Mouse (Mus musculus): Measurements from ENCODE around the gene Gprin1.

Gprin1 gene

DNA sequence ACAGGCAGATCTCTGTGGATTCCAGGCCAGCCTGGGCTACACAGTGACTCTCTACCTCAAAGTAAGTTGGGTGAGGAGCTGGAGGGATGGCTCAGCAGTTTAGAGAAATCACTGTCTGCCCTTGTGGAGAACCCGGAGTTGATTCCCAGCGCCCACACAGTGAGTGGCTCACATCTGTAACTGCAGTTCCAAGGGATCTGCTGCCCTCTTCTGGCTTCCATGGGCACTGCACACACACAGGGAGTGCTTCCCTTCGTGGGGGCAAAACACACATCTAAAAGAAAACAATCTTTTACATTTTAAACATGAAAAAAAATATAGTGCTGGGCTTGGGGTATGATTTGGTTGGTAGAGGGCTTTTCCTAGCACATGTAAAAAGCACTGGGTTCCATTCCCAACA lies 26.5 kb downstream of the Gprin1 start:
- DNase-seq (ENCODE audit: low read depth): no peak

GRCm38 (mm10) chr13:54716916-54717315 lies 32.8 kb downstream of the Gprin1 start:
- DNase-seq (ENCODE audit: low read depth): peak; percentile 69

DNA sequence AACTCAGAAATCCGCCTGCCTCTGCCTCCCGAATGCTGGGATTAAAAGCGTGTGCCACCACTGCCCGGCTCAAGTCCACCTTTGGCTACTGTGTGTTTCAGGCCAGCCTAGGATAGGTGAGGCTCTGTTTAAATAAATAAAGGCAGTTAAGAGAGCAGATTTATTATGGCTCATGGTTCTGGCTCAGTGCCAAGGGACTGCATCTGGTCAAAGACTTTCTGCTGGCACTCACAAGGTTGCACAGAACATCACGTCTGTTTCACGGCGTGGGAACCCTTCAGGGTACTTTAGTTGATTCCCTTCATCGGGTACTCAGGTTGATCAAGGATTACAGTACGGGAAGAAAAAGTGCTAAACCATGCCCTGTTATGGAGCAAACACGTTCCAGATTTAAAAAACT lies 34.7 kb downstream of the Gprin1 start:
- DNase-seq (ENCODE audit: low read depth): no peak

GRCm38 (mm10) chr13:54714393-54714792 lies 35.3 kb downstream of the Gprin1 start:
- DNase-seq (ENCODE audit: low read depth): no peak

DNA sequence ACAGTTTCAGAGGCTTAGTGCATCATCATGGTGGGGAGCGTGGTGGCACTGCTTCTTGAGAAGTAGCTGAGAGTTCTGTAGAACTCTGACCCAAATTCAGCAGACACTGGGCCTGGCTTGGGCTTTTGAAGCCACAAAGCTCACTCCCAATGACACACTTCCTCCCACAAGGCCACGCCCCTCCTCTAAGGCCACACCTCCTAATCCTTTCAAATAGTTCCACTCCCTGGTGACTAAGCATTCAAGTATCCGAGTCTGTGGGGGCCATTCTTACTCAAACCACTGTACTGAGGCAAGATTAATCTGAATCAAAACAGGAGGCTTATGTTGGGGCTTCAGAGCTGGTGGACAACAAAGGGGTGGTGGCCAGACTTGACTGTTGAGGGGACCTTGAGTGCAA lies 38.8 kb downstream of the Gprin1 start:
- DNase-seq (ENCODE audit: low read depth): no peak

DNA sequence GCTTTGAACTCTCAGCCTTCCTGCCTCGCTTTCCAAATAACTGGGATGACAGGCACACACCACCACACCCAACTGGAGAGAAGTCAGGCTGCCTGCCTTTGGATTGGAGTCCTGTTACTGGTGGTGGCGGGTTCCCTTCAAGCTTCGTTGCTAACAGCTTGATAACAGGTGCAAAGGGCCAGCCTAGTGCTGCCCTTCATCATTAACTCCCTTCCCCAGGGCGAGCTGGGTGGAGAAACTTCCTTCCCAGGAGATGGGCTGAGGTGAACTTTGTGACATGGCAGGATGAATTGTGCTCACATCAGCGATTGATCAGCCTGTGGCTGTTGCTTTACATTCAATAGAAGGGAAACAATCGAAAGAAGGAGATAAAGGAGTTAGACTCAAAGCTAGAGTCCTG lies 44.8 kb downstream of the Gprin1 start:
- no peak for DNase-seq (ENCODE audit: low read depth)

DNA sequence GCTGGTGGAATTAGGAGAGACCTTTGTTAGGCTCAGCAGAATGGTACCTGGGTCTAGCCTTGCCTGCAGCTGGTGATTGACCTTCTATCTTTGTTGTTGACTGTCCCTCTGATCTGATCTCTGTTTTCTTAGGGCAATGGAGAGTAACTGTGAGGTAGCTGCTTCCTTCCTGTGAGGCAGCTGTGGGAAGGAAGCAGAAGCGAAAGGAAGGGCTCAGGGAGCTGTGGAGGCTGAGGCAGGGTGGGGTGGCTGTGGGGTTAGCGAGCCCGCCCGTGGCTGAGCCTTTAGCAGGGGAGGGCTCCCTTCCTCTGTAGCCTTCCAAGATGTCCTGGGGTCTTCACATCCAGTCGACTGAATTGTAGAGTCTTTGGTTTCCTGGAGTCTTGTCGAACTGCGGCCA lies 47.2 kb downstream of the Gprin1 start:
- DNase-seq (ENCODE audit: low read depth): no peak

GRCm38 (mm10) chr13:54701243-54701642 lies 48.4 kb downstream of the Gprin1 start, which contains the start of gene Cdhr2:
TSS of gene Cdhr2 (plus strand) at chr13:54701461.
- DNase-seq (ENCODE audit: low read depth): no peak

DNA sequence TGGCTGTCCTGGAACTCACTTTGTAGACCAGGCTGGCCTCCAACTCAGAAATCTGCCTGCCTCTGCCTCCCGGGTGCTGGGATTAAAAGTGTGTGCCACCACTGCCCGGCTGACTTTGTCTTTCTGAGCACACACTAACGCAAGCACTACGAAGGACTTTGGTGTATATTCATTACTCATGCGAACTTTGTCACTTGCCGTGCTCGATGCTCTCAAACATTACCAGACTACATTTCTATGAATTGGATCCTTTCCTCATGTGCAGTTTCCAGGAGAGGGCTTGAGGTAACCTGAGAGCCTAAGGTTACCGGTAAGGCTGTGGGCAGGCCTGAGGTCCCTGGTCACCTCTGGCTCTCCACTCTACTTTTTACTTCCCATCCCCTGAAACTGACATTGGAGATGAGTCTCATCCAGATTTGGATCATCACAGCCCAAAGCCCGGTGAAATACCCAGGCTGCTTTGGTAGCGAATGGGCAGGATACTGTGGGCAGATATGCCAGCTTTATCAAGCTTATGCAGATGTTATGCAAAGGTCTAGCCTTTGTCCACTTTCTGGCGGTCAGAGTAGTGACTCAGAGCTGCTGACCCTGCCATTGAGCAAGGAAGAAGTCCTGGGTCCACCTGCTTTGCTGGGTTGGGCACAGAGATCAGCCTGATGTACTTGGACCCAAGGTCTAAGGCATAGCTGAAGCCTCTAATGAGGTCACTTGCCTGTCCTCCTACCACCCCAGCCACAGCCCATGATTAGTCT lies 54.0 kb downstream of the Gprin1 start:
- no peak for DNase-seq (ENCODE audit: low read depth)

GRCm38 (mm10) chr13:54694348-54695060 lies 55.2 kb downstream of the Gprin1 start:
- DNase-seq (ENCODE audit: low read depth): no peak

DNA sequence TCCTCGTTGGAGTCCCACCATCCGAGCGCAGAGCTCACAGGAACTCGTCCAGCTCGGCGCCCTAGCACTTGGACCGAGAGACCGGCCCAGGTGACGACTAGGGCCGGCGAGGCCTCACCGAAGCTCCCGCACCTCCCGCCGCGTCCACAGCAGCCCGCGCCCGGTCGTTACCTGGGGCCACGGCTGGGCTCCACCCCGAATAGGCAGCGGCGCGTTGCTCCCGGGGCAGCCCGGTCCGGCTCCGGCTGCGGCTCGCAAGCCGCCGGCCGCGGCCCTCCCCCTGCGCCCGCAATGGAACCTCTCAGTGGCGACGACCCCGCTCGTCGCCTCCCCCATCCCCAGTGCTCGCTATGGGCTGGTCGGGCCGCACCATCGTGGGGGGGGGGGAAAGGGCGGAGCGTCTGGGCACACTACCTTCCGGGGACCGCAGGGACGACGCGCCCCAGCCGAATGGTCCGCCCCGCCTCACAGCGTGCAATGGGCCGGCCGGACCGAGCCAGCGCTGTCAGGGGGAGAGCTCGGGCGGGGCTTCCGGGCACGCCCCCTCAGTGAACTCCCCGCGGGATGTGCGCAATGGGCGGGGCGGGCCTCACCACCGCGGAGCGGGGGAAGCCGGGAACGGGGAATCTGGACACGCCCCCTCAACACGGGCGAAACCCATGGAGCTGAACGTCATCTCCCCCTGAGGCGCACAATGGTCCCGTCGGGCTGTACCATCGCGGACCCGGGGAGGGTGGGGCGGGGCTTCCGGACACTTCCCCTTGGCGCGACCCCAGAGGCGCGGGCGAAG lies 55.9 kb downstream of the Gprin1 start, which contains the start of gene Rnf44:
Rnf44 (minus strand) TSS at position 350 of the 790 bp plus-strand sequence.
- peak; percentile 100 for DNase-seq (ENCODE audit: low read depth)

- no peak for DNase-seq (ENCODE audit: low read depth)
Observed at GRCm38 (mm10) chr13:54692711-54693557, 56.7 kb downstream of the Gprin1 start.

DNA sequence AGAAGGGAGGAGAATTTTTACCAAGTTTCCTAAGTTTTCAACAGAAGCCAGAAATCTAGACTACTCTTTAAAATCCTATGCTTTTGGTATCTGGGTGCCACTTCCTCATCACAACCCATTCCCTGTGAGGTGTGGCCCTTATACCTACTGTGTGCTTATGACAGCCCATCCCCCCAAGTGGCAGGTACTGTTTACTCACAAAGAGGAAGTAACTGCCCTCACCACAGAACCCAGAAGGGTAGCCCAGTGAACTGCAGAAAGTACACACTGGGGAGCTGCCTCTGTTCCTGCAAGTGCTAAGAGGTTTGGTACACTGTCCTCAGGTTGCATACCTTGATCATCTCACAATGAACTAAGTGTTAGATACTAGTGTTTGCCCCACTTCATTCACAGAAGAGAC lies 57.9 kb downstream of the Gprin1 start:
- no peak for DNase-seq (ENCODE audit: low read depth)

GRCm38 (mm10) chr13:54690151-54690740 lies 59.4 kb downstream of the Gprin1 start:
- no peak for DNase-seq (ENCODE audit: low read depth)

- DNase-seq (ENCODE audit: low read depth): peak; percentile 98
Observed at GRCm38 (mm10) chr13:54687575-54688424, 61.9 kb downstream of the Gprin1 start.

DNA sequence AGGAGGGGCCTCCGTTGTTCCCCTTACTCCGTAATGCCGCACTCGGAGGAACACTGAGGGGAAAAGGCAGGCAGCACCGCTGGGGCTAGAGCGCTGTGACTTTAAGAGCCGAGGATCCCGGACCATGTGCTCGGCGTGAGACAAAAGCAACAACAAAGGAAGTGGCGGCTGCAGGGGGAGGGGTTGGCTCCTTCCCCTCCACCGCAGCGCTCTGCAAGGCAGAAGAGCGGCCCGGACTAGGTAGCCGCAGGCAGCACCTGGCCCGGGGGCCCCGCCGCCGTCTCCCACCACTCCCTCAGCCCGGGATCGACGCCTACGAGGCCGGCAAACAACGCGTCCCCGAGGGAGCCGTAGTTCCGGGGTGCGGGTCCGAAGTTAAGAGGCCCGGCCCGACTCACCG lies 62.6 kb downstream of the Gprin1 start:
- DNase-seq (ENCODE audit: low read depth): peak; percentile 92
